Mouse (Mus musculus) MEL-GATA-1-ER (cell line): ENCODE measurements around the gene E030018B13Rik.

ENCODE experiments used
- DNase-seq: peaks from one replicate; pipeline ENCODE4 v3.0.0-alpha.2; 2012; ENCODE audit warnings: low read depth; ENCODE audit errors: extremely low read depth

Gene E030018B13Rik

DNA sequence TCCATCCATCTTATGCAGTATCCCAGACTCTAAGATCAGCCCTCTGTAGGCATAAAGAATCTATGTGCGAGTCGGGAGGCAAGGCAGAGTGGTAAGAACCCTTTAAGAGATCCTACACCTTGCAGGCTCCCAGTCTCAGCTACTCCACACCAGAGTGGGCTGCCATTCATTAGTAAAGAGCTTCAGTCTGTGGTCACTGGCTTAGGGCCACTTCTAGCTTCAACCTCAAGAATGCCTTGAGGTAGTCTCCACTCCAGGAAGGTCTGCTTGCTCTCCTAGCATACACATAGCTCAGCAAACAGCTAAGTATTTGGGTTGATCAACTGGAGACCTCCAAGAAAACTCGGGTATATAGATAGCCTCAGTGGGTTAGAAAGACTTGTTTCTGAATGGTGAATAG, 19.0 kb upstream of the E030018B13Rik start:
- DNase-seq = no peak

DNA sequence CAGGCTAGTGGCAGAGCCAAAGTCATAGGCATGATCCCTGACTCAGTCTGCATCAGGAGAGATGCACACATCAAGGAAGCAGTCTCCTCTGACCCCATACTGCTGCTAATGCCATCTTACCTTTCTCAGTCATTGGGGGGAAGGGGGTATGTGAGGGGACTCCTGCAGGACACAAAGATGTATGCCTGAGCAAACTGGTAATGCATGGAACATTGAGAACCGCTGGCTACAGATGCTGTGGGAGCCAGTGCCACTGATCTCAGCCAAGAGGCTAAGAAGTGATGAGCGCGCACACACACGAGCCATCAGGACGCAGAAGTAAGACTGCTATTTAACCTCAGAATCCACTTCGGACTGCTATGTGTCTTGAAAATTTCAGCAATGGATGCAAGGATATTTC, 18.5 kb upstream of the E030018B13Rik start:
- no peak for DNase-seq

DNA sequence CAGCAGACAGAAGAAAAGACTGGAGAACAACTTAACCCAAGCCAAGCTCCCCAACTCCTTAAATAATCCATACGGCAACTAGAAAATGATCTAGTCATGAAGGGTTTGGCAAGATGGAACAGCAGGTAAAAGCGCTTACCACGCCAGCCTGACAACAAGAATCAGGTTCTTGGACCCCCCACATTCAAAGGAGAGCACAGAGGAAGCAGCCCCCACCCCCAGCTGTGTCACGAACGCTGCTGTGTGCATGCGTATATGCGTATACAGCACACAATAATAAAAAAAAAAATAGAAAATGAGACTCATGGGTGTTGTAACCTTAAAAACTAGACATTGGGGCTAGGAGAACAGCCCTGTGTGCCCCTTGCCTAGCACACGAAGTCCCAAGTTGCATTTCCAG, 16.7 kb upstream of the E030018B13Rik start:
- no peak for DNase-seq

- no peak for DNase-seq
These were observed 16.2 kb upstream of the E030018B13Rik start for GRCm38 (mm10) chr7:63900411-63900810.

GRCm38 (mm10) chr7:63901346-63901745, 15.3 kb upstream of the E030018B13Rik start:
- DNase-seq = no peak

- no peak for DNase-seq
These were observed 14.7 kb upstream of the E030018B13Rik start for GRCm38 (mm10) chr7:63901942-63902341.

DNA sequence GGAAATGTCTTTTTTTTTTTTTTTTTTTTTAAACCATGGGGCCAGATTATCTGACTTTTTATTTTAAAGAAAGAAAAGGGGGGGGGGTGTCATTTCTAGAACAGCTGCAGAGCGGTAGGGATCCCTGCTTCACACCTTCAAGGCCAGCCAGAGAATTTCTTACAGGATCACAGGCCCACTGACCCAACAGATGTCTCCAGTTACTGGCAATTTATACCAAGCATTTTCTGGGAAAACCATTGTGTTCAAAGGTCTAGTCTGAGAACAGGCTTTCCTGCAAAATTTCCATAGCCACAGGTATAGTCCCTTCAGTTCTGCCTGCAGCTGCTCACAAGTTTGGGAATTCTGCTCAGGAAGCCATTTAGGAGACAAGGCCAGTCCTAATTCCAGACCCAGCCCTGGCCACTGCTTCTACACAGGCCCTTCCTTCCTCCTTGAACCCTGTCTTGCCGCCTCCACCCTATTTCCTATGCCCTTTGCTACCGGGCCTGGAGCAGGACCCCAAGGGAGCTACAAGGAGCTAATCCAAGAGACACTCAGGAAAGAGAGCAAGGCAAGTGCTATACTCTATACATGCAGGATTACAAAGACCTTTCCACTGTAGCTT, 13.9 kb upstream of the E030018B13Rik start:
- DNase-seq = no peak

DNA sequence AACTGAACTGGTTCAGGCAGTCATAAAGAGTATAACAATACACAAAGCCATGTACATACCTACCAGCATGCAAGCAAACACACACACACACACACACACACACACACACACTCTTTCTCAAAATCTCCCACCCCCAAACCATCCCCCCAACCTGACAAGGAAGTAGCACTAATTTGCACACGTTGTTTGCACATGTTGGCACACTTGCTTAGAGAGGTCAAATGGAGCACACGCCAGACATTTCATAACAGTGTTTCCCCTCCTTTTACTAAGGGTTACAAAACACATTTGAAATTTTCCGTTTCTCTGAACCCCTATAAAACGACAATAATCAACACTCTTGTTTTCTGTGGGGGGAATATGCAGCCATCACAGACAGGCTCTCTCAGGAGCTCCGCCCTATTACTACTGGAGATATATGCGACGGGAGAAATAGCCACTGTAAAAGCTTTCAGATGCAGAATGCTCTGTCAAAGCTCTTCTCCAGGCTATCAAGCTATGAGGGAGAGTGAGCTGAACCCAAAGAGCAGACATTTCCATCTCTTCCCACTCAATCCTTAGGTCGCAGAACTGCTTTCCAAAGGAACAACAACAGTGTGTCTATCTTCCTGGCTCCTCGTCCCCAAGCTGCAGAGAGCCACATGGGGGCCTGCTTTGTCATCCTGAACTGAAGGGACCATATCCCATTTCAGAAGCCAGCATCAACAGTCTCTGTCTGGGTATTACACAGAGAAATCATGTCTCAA, 12.8 kb upstream of the E030018B13Rik start:
- DNase-seq = no peak

DNA sequence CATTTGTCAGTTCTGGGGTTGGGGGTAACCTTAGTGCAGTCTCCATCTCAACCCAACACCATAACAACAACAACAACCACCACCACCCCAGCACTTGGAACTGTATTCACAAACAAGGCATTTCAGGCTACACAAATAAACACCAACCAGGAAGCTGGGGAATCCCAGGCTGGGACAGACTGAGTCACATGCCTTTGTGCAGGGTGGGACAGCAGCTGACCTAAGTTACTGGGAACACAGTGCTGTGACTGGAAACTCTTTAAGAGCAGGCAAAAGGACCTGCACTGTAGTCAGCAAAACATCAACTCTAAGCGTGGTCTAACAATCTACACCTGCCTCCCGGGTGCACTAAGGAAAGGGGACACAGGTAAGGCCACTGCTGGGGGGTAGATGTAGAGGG, 11.5 kb upstream of the E030018B13Rik start:
- DNase-seq = no peak

DNA sequence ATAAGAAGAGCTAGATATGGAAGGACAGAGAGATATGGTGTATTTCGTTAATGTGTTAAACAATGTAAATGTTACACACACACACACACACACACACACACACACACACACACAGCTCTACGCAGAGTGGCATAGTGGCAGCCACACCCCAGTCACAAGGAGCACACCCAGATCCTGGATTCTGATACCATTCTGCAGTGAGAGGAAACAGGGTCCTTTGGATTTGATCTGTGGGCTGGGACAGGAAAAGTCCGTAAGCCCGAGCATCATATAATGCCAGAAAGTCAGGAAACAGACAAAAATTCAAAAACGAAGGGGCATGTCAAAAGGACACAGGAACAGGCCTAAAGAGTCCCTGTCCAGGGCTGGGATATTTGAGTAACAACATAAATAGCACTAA, 11.0 kb upstream of the E030018B13Rik start:
- DNase-seq = no peak

DNA sequence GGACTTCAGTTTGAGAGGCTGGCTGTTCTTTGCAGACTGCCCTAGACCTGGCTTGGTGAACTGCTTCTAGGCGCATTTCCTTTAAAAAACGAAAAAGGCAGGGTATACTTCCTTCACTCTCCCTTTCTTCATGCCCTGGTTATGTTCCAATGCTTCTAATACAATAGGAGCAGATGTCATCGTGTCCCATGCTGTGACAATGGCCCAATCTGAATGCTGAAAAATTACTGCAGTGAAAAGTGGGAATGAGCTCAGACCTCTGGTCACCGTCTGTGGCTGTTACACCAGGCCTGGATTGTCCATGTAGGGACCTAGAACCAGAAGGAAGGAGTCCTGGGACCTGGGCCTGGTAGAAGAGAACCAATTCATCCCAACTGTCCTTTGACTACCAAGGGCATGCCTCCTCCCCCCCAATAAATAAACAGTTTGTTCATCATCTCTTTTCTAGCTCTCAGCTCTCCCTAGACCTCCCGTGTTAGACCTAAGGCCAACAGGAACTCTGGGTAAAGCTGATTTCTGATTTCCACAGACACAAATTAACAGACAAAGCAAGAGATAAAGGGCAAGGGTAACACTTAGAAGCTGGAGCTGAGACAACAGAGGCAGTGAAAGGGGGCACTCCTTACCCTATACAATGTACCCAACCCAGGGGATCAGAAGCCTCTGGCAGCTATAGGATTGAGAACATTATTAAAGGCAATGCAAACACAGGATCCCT, 8.7 kb upstream of the E030018B13Rik start:
- DNase-seq = no peak

DNA sequence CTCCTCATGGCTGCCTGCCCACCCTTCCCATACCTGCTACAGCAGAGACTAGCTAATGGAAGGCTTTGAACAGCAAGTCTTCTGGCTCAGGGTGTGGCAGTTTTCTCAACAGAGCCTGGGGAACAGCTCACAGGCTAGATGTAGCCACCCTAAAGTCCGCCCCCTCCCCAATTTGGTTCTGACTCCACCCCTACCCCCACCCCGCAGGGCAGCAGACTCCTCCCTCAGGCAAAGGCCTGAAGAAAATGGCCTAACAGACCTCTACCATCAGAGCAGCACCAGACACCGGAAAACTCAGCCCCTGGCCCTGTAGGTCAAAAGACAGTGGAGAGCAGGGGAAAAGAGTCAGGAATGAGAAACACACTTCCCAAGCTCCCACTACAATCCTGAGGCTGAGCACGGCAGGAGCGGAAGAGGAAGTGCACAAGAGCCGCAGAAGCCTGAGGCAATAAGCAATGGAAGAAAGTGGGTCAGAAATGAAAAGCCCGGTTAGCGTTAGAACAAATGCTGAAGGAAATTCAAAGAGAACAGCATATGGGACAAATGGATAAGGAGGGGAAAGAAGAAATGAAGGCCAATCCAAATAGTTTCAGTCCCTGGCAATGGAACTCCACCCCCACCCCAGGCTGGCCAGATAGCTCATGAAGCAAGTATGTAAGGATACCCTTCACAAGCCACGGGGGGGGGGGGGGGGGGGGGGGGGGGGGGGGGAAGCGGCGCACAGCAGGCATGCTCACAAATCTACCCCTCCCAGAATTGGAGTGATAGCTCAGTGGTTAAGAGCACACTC, 8.0 kb upstream of the E030018B13Rik start:
- no peak for DNase-seq

DNA sequence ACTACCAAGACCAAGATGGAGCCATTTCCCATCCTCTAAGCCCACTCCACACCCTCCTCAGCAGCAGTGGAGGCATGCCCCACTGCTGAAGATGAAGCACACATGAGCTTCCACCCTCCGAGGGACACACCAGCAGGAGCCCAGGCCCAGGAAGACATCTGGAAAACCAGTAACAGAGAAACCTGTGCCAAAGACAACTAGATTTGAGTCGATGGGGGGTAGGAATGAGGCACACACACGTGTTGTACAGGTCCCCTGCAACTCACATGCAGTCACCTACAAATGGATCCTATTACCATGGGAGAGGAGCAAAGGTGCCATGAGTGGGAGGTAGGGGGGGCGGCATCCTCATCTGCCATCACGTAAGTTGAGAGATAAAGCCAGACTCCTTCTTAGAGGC, 6.4 kb upstream of the E030018B13Rik start:
- DNase-seq = no peak

DNA sequence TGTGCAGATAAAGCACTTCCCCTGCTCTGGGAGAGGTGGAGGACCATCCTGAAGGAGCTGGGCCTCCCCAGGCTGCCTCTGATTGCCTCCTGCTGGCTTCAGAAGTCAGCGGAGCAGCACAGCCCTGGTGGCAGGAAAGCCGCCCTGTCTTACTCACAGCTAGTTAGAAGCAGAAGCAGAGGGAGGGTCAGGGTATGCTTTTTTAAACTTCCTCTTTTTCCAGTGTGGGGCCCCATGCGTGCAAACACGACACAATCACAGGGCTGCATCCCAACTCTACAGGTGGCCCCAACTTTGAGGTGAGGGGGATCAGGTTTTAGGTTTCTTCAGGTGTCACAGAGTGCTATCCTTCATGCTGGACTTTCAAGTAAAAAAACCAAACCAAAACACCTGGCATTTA, 5.7 kb upstream of the E030018B13Rik start:
- peak; percentile 88 for DNase-seq

DNA sequence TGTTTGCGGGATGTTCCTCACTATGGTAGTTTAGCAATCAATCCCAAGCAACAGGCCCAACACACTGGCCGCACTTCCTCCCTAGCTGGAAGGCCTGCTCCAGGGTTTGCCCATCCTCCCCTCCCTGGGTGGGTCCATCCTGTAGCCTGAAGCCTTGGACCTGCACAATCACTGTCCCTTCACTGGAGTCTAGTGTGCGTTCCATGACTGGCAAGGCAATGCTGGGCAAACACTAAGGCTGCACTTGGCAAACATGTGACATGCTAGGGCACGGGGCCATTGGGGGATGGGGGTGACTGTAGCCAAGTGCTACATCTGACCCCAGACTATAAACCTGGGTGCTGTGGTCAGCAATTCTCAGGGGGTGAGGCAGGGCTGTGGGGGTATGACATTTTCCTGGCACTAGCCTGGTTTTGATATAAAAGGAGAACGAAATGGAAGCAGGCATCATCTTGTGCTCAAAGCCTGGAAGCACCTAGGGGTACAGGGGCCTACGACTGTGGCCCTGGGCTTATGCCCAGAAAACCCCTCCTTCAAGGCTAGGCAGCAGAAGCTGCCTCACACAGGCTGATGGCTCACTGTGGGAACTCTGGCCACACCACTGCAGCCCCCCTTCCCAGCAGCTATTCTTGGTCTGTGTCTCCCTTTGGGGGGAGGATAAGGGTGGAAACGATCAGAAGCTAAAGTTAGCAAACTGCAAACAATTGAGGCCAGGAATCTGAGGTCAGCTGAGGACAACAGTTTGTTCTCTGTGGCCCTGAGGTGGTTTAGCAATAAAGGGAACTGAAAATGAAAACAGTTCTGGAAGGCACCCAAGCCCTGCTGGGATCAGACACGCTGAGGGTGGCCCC, 5.0 kb upstream of the E030018B13Rik start:
- peak; percentile 51 for DNase-seq

DNA sequence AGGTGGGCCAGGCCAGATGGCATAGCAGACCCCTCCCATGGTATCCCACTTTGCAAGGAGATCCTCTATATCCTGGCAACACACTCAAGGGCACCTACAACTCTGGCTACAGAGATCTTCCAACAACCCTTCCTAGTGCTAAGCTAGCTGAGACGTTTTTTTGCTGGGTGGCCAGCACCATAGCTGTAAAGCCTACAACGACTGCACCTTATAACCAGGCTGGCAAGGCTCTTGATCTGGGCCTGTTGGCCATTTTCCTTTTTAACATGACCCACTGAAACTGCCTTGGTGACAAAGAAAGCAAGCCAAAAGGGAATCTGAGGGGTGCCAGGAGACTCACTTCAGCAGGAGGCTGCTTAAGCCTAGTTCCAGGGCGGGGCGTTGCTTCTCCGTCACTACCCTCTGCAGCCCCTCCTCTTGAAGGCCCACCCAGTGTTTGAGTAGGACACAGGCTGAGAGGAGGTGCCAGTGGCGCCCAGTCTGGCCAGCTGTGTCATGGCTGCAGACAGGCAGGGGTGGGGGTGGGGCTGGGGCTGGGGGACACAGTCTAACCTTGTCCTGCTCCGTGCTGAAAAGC, 4.3 kb upstream of the E030018B13Rik start:
- no peak for DNase-seq

- DNase-seq = no peak
These were observed 3.5 kb upstream of the E030018B13Rik start for GRCm38 (mm10) chr7:63912924-63913723.

GRCm38 (mm10) chr7:63913724-63914692, 2.6 kb upstream of the E030018B13Rik start:
- DNase-seq = no peak
